Mouse (Mus musculus): ENCODE results near the gene Rrp7a.

- TF ChIP-seq TAL1 (IDR thresholded peaks at IDR 0.05; ENCODE audit: low read length), result no peak
- TF ChIP-seq GATA1 (IDR thresholded peaks at IDR 0.05; ENCODE audit: low read length), result no peak
Measured at GRCm38 (mm10) chr15:83118360-83118759, 4.2 kb downstream of the Rrp7a start.

All from erythroblast, embryonic 14.5 days (primary cell).